Mouse (Mus musculus): ENCODE measurements at regions not wholly inside any gene's neighbourhood (a gene's known extent, or its start where the extent isn't known, plus 50 kb on each side); places are given as distances from the start of the nearest gene placed in this dataset.

GRCm38 (mm10) chr3:105275241-105275640 is 176.9 kb upstream of the Kcnd3 start:
- TF ChIP-seq CTCF (IDR thresholded peaks at IDR 0.05; ENCODE audit: borderline replicate concordance, insufficient read depth, low read length), result no peak
- no peak for TF ChIP-seq POLR2A (IDR thresholded peaks at IDR 0.05; ENCODE audit: low read depth, low read length)
